Mouse (Mus musculus) kidney, postnatal 0 days (tissue): ENCODE results near the gene Enah. TPM values are rescaled to one million over a fixed set of nuclear protein-coding genes. Genes with fewer than 3 reads are reported as not detected.

Experiments
- ATAC-seq: fragments of 200-750 bp; cut with Nextera tagmentation; replicated peaks from 2 replicates; pipeline ENCODE4 v1.8.0; 2017; ENCODE audit warnings: low read depth, moderate number of reproducible peaks, moderate TSS enrichment, moderate library complexity; ENCODE audit not compliant: low FRiP score
- DNase-seq: peaks from one replicate; pipeline ENCODE4 v3.0.0-alpha.2; 2016; ENCODE audit warnings: low spot score
- H3K27ac ChIP-seq: fragments of 300-500 bp; sonication (generic); 2 replicates; pipeline ENCODE4 v1.5.1; 2014; ENCODE audit warnings: mild to moderate bottlenecking
- H3K27me3 ChIP-seq: fragments of 300-500 bp; sonication (generic); 2 replicates; pipeline ENCODE4 v1.6.1; 2014; ENCODE audit warnings: low read length, mixed read lengths; ENCODE audit not compliant: insufficient read depth
- H3K36me3 ChIP-seq: fragments of 300-500 bp; sonication (generic); 2 replicates; pipeline ENCODE4 v1.6.1; 2014; ENCODE audit warnings: low read length, mixed read lengths; ENCODE audit not compliant: insufficient read depth
- H3K4me1 ChIP-seq: fragments of 300-500 bp; sonication (generic); replicated peaks from 2 replicates; pipeline ENCODE4 v1.6.1; 2014; ENCODE audit warnings: antibody characterized with exemption, low read length, mixed read lengths; ENCODE audit not compliant: insufficient read depth
- H3K4me2 ChIP-seq: fragments of 300-500 bp; sonication (generic); 2 replicates; pipeline ENCODE4 v1.6.1; 2014; ENCODE audit warnings: mild to moderate bottlenecking, low read length, moderate library complexity, mixed read lengths
- H3K4me3 ChIP-seq: fragments of 300-500 bp; sonication (generic); replicated peaks from 2 replicates; pipeline ENCODE4 v1.5.1; 2014; ENCODE audit warnings: low read depth, low read length
- H3K9ac ChIP-seq: fragments of 300-500 bp; sonication (generic); 2 replicates; pipeline ENCODE4 v1.6.1; 2014; ENCODE audit warnings: low read depth, low read length
- H3K9me3 ChIP-seq: fragments of 300-500 bp; sonication (generic); replicated peaks from 2 replicates; pipeline ENCODE4 v1.6.1; 2016; ENCODE audit warnings: low read length, inconsistent platforms, mixed read lengths
- CTCF ChIP-seq: IDR thresholded peaks from 2 replicates; pipeline ENCODE4 v1.5.1; 2016; ENCODE audit warnings: antibody characterized with exemption, low read depth, mild to moderate bottlenecking, moderate library complexity
- WGBS: fragments of 180-500 bp; shearing (Covaris S2); extraction: QIAGEN DNeasy Blood & Tissue Kit; methylation state at CpG from one replicate; pipeline ENCODE4 v1.1.7; 2014; 5-methylcytosine and 5-hydroxymethylcytosine counted together
- polyA plus RNA-seq: library from polyadenylated mRNA; unstranded; fragments of >200 nt; fragmentation: Nextera tagmentation; extraction: Ambion mirVana; gene quantifications from 2 replicates; pipeline ENCODE4 v1.2.1, GENCODE M21; 2015

Gene Enah
- polyA plus RNA-seq, 1 experiment from 2014 or later: 9.6 TPM

DNA sequence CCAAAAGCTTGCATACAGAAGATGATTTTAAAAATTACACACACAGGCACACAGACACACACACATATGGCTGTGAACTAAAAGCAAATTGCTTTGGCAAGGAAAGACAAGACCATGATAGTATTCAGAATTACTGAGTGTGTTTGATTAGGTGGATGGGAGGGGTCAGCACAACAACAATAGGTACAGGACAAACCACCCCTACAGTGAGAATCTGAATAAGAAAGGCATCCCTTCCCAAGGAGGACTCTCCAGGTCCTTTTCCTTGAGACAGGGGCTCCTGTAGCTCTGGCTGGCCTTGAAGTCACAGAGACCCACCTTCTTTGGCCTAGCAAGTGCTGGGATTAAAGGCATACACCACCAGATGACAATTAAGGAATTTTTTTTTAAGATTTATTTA lies 66.2 kb downstream of the Enah start:
- DNase-seq (no peak), ATAC-seq (no peak)

GRCm38 (mm10) chr1:181951266-181951665 lies 68.5 kb downstream of the Enah start:
- no peak for DNase-seq
- no peak overlapping the region for H3K9ac ChIP-seq
- H3K4me1 ChIP-seq: no peaks in the 10 kb centered on the region
- H3K4me3 ChIP-seq: no peak overlapping the region
- H3K27me3 ChIP-seq: no peaks in the 10 kb centered on the region
- no peak overlapping the region for H3K27ac ChIP-seq
- ATAC-seq: no peak
- no peak overlapping the region for H3K4me2 ChIP-seq
- WGBS: 65% methylated on average over 5 of the region's 5 CpGs
- H3K9me3 ChIP-seq: no peaks in the 10 kb centered on the region
- TF ChIP-seq CTCF: no peak
- H3K36me3 ChIP-seq: no peaks in the 10 kb centered on the region

More for the DNA sequence above, 66.2 kb downstream of the Enah start:
- Histone ChIP-seq H3K9me3 (no peaks in the 10 kb centered on the region), H3K27me3 (no peaks in the 10 kb centered on the region), H3K9ac (no peak overlapping the region), H3K4me2 (no peak overlapping the region), H3K4me3 (no peak overlapping the region), H3K27ac (no peak overlapping the region), H3K36me3 (no peaks in the 10 kb centered on the region), H3K4me1 (no peaks in the 10 kb centered on the region)
- no peak for TF ChIP-seq CTCF

DNA sequence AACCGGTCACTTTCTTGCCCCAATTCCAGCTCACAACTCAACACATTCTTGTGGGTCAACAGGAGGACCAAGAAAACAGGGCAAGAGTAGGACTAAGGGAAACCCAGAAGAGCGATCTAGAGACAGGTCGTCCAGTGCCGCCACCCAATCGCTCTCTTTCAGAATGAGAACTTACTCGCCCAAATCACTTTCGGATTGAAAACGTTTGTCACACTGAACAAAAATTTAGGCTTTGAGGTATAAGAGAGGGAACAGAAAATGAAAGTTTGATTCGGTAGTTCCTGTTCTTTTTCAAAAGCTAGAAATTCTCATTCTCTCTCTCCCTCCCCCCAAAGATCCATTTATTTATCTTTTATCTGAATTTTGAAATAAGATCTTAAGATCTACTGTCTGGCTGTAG lies 69.1 kb downstream of the Enah start:
- WGBS: 95% methylated on average over 9 of the region's 9 CpGs

DNA sequence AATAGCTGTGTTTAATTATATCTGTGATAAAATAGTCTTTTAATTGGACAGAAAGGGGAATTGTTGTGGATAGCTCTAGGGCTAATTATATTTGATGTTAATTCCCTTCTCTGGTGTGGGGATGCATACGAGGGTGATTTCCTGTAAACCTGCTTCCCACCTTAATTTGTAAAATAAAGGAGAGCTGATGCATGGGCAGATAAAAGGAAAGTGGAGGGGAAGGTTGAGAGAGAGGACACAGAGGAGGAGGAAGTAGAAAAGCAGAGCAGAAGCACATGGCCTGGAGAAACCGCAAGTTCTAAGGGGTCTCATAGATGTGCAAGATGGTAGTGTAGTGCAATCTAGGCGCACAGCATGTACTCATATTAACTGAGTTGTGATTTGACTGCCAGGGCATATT lies 71.6 kb downstream of the Enah start:
- H3K4me2 ChIP-seq: no peak overlapping the region
- no peaks in the 10 kb centered on the region for H3K36me3 ChIP-seq
- H3K27ac ChIP-seq: no peak overlapping the region
- H3K27me3 ChIP-seq: no peaks in the 10 kb centered on the region
- no peaks in the 10 kb centered on the region for H3K9me3 ChIP-seq
- DNase-seq: no peak
- no peak overlapping the region for H3K4me3 ChIP-seq
- no peak overlapping the region for H3K9ac ChIP-seq
- WGBS: 92% methylated on average over 3 of the region's 3 CpGs
- no peak for ATAC-seq
- no peak for TF ChIP-seq CTCF
- no peaks in the 10 kb centered on the region for H3K4me1 ChIP-seq

More for the DNA sequence above, 69.1 kb downstream of the Enah start:
- H3K9ac ChIP-seq: no peak overlapping the region
- no peaks in the 10 kb centered on the region for H3K36me3 ChIP-seq
- ATAC-seq (no peak), DNase-seq (no peak)
- no peaks in the 10 kb centered on the region for H3K9me3 ChIP-seq
- H3K27me3 ChIP-seq: no peaks in the 10 kb centered on the region
- H3K4me2 ChIP-seq: no peak overlapping the region
- H3K4me3 ChIP-seq: no peak overlapping the region
- H3K27ac ChIP-seq: no peak overlapping the region
- no peak for TF ChIP-seq CTCF
- no peaks in the 10 kb centered on the region for H3K4me1 ChIP-seq

DNA sequence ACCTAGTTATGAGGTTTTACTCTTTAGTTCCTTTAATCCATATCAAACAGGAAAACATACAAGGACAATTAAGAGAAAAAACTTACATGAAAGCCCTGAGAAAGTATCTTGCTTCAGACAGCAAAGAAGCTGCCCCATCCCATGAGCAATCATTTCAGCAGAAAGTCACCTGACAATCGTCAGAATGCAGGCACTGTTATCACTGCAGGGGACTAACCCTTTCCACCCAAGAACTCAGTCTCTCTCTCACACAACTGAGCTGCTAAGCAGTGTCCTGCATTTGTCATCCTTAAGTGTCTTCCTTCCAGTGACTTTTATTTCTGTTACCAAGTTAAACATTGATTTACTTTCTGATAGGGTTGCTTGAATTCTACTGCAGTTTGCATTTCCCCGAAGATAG lies 82.7 kb downstream of the Enah start:
- TF ChIP-seq CTCF: no peak
- ATAC-seq (no peak), DNase-seq (peak; percentile 10)
- Histone ChIP-seq H3K4me2 (no peak overlapping the region), H3K27ac (no peak overlapping the region), H3K9ac (no peak overlapping the region), H3K4me1 (no peaks in the 10 kb centered on the region), H3K36me3 (no peaks in the 10 kb centered on the region), H3K27me3 (no peaks in the 10 kb centered on the region), H3K9me3 (no peaks in the 10 kb centered on the region), H3K4me3 (no peak overlapping the region)
- 25% methylated on average over 2 of the region's 2 CpGs for WGBS

DNA sequence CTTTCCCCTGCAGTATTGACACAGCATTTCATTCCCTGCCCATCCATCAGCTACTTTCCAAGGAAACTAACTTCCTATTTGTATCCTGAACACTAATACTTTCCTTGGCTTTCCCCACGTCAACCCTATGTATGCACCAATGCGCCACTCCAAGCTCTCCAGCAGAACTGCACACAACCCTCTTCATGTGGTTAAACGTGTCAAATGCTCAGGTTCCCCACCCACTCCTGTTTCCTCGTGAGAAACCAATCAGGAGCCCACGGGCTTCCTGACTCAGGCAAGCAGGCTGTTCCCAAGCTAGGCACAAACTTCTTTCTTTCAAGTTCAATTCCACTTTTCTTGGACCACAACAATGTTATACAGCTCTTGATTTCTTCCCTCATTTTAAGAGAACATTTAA lies 91.4 kb downstream of the Enah start:
- H3K4me2 ChIP-seq: no peak overlapping the region
- DNase-seq (no peak), ATAC-seq (no peak)
- no peak overlapping the region for H3K4me3 ChIP-seq
- H3K27ac ChIP-seq: no peak overlapping the region
- H3K36me3 ChIP-seq: peaks cover 7% of the 10 kb centered on the region; the same call in 1 of the 2 replicates
- no peaks in the 10 kb centered on the region for H3K4me1 ChIP-seq
- no peak for TF ChIP-seq CTCF
- H3K27me3 ChIP-seq: no peaks in the 10 kb centered on the region
- 70% methylated on average over 5 of the region's 5 CpGs for WGBS
- H3K9me3 ChIP-seq: no peaks in the 10 kb centered on the region
- H3K9ac ChIP-seq: no peak overlapping the region

DNA sequence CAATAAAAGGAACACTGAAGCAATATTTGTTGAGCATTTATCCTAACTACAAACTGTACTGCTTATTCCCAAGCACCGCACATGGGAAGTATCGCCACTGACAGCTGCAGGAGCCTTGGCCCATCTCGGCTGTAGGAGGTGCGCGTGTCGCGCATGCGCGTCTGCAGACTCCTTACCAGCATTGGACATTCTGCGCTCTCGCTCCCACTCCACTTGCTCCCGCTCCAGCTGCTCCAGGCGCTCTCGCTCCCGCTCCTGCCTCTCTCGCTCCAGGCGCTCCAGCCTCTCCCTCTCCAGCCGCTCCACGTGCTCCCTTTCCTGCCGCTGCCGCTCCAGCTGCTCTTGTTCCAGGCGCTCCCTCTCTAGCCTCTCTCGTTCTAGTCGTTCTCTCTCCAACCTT lies 96.4 kb downstream of the Enah start:
- Histone ChIP-seq H3K4me3 (no peak overlapping the region), H3K9me3 (no peaks in the 10 kb centered on the region), H3K27ac (no peak overlapping the region), H3K4me1 (no peaks in the 10 kb centered on the region), H3K4me2 (no peak overlapping the region), H3K9ac (no peak overlapping the region), H3K27me3 (no peaks in the 10 kb centered on the region), H3K36me3 (peaks cover 7% of the 10 kb centered on the region; the same call in 1 of the 2 replicates)
- TF ChIP-seq CTCF: no peak
- 89% methylated on average over 24 of the region's 24 CpGs for WGBS
- ATAC-seq: no peak
- peak; percentile 11 for DNase-seq
